Mouse (Mus musculus) embryonic fibroblast, embryonic 13.5 days (primary cell): ENCODE measurements around the gene Flywch1. TPM values are rescaled to one million over a fixed set of nuclear protein-coding genes. Genes with fewer than 3 reads are reported as not detected.
A peak's percentile ranks its signal among the peaks of the same experiment; 100 is the strongest.

Source experiments
- H3K27ac ChIP-seq: 2 replicates; pipeline ENCODE4 v1.5.1; 2012; ENCODE audit warnings: low read length, control low read depth, inconsistent platforms; ENCODE audit not compliant: insufficient read depth
- H3K4me1 ChIP-seq: 2 replicates; pipeline ENCODE4 v1.6.1; 2011; ENCODE audit warnings: low read length; ENCODE audit not compliant: control insufficient read depth, insufficient read depth
- H3K4me3 ChIP-seq: 2 replicates; pipeline ENCODE4 v1.5.1; 2011; ENCODE audit warnings: mild to moderate bottlenecking, control low read depth, low read length; ENCODE audit not compliant: insufficient read depth
- CTCF ChIP-seq: IDR thresholded peaks from 2 replicates; pipeline ENCODE4 v1.5.1; 2011; ENCODE audit warnings: mild to moderate bottlenecking, control low read depth, low read length, moderate library complexity, borderline replicate concordance; ENCODE audit not compliant: insufficient read depth
- POLR2A ChIP-seq: IDR thresholded peaks from 2 replicates; pipeline ENCODE4 v1.6.1; 2011; ENCODE audit warnings: low read depth, mild to moderate bottlenecking, control low read depth, low read length, moderate library complexity
- polyA plus RNA-seq: library from polyadenylated mRNA; stranded (reverse); fragments of >200 nt; gene quantifications from 2 replicates; pipeline ENCODE4 v1.2.4, GENCODE M21; 2011; ENCODE audit warnings: low read depth; ENCODE audit not compliant: missing spikeins, insufficient read length

Flywch1 gene
- polyA plus RNA-seq, 1 experiment: 29.3 TPM

GRCm38 (mm10) chr17:23722376-23723125, 48.9 kb downstream of the Flywch1 start, which contains the start of gene 1520401A03Rik:
Gene 1520401A03Rik (minus strand): TSS chr17:23722783.
- no peak within 1 kb of the TSS for H3K4me3 ChIP-seq
- TF ChIP-seq CTCF (no peak), POLR2A (no peak)
- no peak within 1 kb of the TSS for H3K27ac ChIP-seq
- H3K4me1 ChIP-seq: peaks cover 4% of the 10 kb centered on the region; the same call in 1 of the 2 replicates

DNA sequence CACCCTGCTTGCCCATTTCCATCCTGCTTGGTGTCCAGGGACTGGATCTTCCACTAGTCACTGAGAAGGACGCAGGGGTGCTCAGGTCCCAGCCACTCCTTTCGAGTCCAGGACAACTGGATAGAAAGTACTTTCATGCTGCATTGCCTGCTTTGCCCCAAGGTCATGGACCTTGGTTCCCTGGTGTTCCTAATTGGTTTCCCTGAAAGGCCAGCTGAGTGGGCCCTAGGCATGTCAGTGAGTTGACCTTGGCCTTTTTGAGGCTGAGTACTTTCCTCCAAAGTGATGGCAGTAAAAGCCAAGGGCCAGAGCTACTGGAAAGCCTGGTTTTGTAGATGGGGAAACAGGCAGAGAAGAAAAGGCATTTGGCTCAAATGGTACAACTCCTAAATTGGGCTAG, 49.5 kb downstream of the Flywch1 start:
- TF ChIP-seq POLR2A: no peak
- TF ChIP-seq CTCF: no peak

GRCm38 (mm10) chr17:23719455-23719854, 51.9 kb downstream of the Flywch1 start:
- no peaks in the 10 kb centered on the region for H3K4me1 ChIP-seq
- no peak overlapping the region for H3K4me3 ChIP-seq
- no peak overlapping the region for H3K27ac ChIP-seq
- TF ChIP-seq CTCF (no peak), POLR2A (no peak)

More for the DNA sequence above, 49.5 kb downstream of the Flywch1 start:
- Histone ChIP-seq H3K4me3 (no peak overlapping the region), H3K4me1 (peaks cover 4% of the 10 kb centered on the region; the same call in 1 of the 2 replicates), H3K27ac (no peak overlapping the region)

- no peak overlapping the region for H3K27ac ChIP-seq
- H3K4me3 ChIP-seq: no peak overlapping the region
- no peaks in the 10 kb centered on the region for H3K4me1 ChIP-seq
- TF ChIP-seq POLR2A: no peak
- TF ChIP-seq CTCF: no peak
These were observed 54.4 kb downstream of the Flywch1 start for GRCm38 (mm10) chr17:23717003-23717402.

- no peak overlapping the region for H3K27ac ChIP-seq
- TF ChIP-seq POLR2A (no peak), CTCF (peak; percentile 71)
- H3K4me1 ChIP-seq: peaks cover 3% of the 10 kb centered on the region; the same call in 1 of the 2 replicates
- H3K4me3 ChIP-seq: no peak overlapping the region
These were observed 65.2 kb downstream of the Flywch1 start for GRCm38 (mm10) chr17:23706212-23706611.

DNA sequence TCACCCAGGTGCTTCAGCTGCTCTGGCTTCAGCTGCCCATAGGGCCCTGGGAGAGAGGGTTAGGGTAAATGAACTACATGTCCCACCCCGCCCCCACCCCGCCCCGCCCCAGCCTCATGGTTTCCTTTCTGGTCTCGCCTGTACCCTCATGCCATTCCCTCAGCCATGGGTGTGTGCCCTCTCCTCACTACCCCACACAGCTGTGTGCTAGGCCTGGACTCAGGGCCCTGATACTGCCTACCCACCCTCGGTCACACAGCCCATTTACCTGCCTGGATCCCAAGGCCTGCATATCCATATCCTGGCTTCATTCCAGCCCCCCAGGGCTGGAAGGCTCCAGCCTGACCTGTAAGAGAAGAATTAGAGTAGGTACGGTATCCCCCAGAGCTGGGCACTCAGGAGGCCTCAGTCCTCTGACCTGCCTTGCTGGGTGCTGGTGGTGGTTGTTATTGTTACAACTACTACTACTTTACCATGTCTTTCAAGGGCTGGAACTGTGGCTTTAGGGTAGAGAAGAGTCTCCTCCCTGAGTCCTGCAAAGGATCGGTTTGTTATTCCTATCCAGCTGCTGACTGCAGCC, 65.8 kb downstream of the Flywch1 start:
- Histone ChIP-seq H3K4me1 (peaks cover 3% of the 10 kb centered on the region; the same call in 1 of the 2 replicates), H3K4me3 (no peak overlapping the region), H3K27ac (no peak overlapping the region)
- TF ChIP-seq POLR2A: no peak
- TF ChIP-seq CTCF: no peak

- no peak overlapping the region for H3K4me3 ChIP-seq
- no peak overlapping the region for H3K27ac ChIP-seq
- peaks cover 3% of the 10 kb centered on the region; the same call in 1 of the 2 replicates for H3K4me1 ChIP-seq
- no peak for TF ChIP-seq POLR2A
- no peak for TF ChIP-seq CTCF
These were observed 66.7 kb downstream of the Flywch1 start for GRCm38 (mm10) chr17:23704741-23705140.

GRCm38 (mm10) chr17:23703301-23703700, 68.1 kb downstream of the Flywch1 start:
- TF ChIP-seq POLR2A (no peak), CTCF (no peak)
- H3K4me3 ChIP-seq: no peak overlapping the region
- H3K27ac ChIP-seq: no peak overlapping the region
- H3K4me1 ChIP-seq: peaks cover 5% of the 10 kb centered on the region

Other genes starting within 250 kb of the Flywch1 start
- 6.5 TPM in 2 replicates for gene Zfp213, start 207.4 kb downstream of the Flywch1 start, polyA plus RNA-seq
- 5.3 and 8.1 TPM in 2 replicates for gene Zfp13, start 172.1 kb downstream of the Flywch1 start, polyA plus RNA-seq
- not detected in 2 replicates for gene Zscan10, start 170.7 kb downstream of the Flywch1 start, polyA plus RNA-seq
- gene Mmp25, start 126.3 kb downstream of the Flywch1 start, polyA plus RNA-seq: 0.30 and 0.50 TPM in 2 replicates
- gene Bicdl2, start 111.1 kb downstream of the Flywch1 start, polyA plus RNA-seq: not detected in 2 replicates
- gene Hcfc1r1, start 98.0 kb downstream of the Flywch1 start, polyA plus RNA-seq: 146 and 164 TPM in 2 replicates
- gene Thoc6, start 97.7 kb downstream of the Flywch1 start, polyA plus RNA-seq: 15.7 and 20.1 TPM in 2 replicates
- gene Tnfrsf12a, start 94.1 kb downstream of the Flywch1 start, polyA plus RNA-seq: 126 and 221 TPM in 2 replicates
- not detected in 2 replicates for gene Cldn6, start 92.4 kb downstream of the Flywch1 start, polyA plus RNA-seq
- not detected in 2 replicates for gene Cldn9, start 87.6 kb downstream of the Flywch1 start, polyA plus RNA-seq
- gene 1520401A03Rik, start 48.8 kb downstream of the Flywch1 start, polyA plus RNA-seq: not detected in 2 replicates
- gene Pkmyt1, start 45.3 kb downstream of the Flywch1 start, polyA plus RNA-seq: 9.2 and 10.9 TPM in 2 replicates
- 5.1 and 6.3 TPM in 2 replicates for gene Paqr4, start 30.7 kb downstream of the Flywch1 start, polyA plus RNA-seq
- gene Kremen2, start 25.8 kb downstream of the Flywch1 start, polyA plus RNA-seq: not detected in 2 replicates
- gene Flywch2, start 14.5 kb upstream of the Flywch1 start, polyA plus RNA-seq: 2.2 and 2.8 TPM in 2 replicates
- 264 and 303 TPM in 2 replicates for gene Srrm2, start 18.9 kb upstream of the Flywch1 start, polyA plus RNA-seq
- gene Elob, start 57.5 kb upstream of the Flywch1 start, polyA plus RNA-seq: 303 and 364 TPM in 2 replicates
- not detected in 2 replicates for gene Prss33, start 64.5 kb upstream of the Flywch1 start, polyA plus RNA-seq
- gene Prss32, start 72.3 kb upstream of the Flywch1 start, polyA plus RNA-seq: not detected in 2 replicates
- gene Prss41, start 72.6 kb upstream of the Flywch1 start, polyA plus RNA-seq: not detected in 2 replicates
- gene Prss21, start 96.5 kb upstream of the Flywch1 start, polyA plus RNA-seq: not detected in 2 replicates
- not detected in 2 replicates for gene Dcpp1, start 109.3 kb upstream of the Flywch1 start, polyA plus RNA-seq
- gene Dcpp2, start 109.3 kb upstream of the Flywch1 start, polyA plus RNA-seq: not detected in 2 replicates
- not detected in 2 replicates for gene Dcpp3, start 145.9 kb upstream of the Flywch1 start, polyA plus RNA-seq
- gene Sbp, start 170.1 kb upstream of the Flywch1 start, polyA plus RNA-seq: not detected in 2 replicates
- not detected in 2 replicates for gene Sbpl, start 183.7 kb upstream of the Flywch1 start, polyA plus RNA-seq
- gene Prss30, start 209.0 kb upstream of the Flywch1 start, polyA plus RNA-seq: not detected in 2 replicates
- 0.62 TPM in 1 of 2 replicates, not detected in the other for gene Prss22, start 226.5 kb upstream of the Flywch1 start, polyA plus RNA-seq